Mouse (Mus musculus) liver, embryonic 14.5 days (tissue): ENCODE measurements around the gene Dbx2.

Experiments
- CTCF ChIP-seq: IDR thresholded peaks from 2 replicates; pipeline ENCODE4 v1.5.1; 2016; ENCODE audit warnings: antibody characterized with exemption, low read depth, control low read depth
- EP300 ChIP-seq: IDR thresholded peaks from 2 replicates; pipeline ENCODE4 v1.6.1; 2016; ENCODE audit warnings: antibody characterized with exemption, low read depth

GRCm38 (mm10) chr15:95639115-95639828, 16.5 kb downstream of the Dbx2 start:
- TF ChIP-seq CTCF (no peak), EP300 (no peak)
